Mouse (Mus musculus): Measurements from ENCODE around the gene Esr1. TPM values are rescaled to one million over a fixed set of nuclear protein-coding genes. Genes with fewer than 3 reads are reported as not detected.

The Esr1 gene
- total RNA-seq, 2 experiments from 2014 or later = 9.5 to 11.0 TPM

DNA sequence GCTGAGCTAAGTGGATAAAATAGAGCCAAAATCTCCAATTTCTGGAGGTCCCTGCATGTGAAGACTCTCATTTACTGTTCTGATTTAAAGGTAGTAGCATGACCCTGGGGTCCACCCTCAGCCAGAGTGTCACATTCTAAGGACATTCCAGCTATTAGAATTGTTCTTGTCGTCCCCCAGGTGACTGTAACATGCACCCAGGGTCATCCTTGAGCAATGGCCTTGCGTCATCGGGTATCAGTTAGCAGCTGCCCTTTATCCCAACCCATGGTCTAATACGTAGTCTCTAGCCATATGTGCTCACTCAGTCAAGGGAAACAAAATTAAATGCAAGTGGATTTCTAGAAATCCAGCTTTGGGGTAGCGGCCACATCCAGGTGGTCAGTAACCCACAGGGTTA is 213.0 kb downstream of the Esr1 start:
- no peak for DNase-seq (ENCODE audit: low spot score in 2 of 2)

DNA sequence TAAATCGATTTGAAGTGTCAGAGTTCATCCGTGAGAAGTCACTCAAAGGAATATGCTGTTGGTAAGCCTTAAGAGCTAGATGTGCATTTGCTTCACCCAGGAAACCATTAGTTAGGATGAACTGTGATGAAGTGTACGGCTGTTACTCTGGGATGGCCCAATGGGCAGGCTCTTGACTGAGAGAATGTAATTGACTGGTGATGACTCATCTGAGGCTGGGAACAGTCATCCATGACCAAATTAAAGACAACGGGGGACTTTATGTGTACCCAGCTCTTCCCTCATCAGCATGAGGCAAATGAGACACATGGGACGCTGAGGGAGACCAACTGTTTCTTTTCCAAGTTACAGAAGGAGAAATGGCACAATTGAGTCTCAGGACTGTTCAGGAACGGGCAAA is 219.2 kb downstream of the Esr1 start:
- no peak for DNase-seq (ENCODE audit: low spot score in 2 of 2)

DNA sequence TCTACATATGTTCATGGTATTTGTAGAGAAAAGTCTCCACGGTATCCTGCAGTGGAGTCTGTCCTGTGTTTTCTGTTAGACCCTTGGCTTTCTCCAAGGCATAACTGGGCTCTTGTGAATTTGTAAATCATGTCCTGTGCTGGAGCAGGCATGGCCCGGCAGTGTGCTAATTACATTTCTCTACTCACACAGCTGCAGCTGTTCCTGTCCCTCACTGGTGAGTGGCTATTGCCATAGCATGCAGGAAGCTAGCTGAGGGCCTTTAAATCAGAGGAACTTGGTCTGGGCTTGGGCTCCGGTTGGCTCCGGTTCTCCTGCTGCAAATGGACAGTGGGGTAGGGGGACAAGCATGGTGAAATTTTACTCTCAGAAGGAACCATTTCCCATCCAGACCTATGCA is 226.7 kb downstream of the Esr1 start:
- DNase-seq (ENCODE audit: low spot score in 2 of 2) = no peak

DNA sequence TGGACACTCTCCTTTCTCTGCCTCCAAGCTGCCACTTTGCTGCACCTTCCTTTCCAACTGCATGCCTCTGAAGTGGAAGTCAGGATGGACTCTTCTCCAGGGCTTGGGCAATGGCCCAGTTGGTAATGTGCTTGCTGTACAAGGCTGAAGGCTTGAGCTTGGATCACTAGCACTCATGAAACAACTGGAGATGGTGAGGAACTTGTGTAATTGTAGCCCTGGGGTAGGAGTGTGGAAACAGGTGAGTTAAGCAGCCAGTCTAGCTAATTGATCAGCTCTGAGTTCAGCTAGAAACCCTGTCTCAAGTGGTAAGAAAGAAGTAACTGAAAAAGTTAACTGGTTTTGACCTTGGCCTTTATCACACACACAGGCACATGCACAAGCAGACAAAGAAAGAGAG is 229.6 kb downstream of the Esr1 start:
- no peak for DNase-seq (ENCODE audit: low spot score in 2 of 2)

DNA sequence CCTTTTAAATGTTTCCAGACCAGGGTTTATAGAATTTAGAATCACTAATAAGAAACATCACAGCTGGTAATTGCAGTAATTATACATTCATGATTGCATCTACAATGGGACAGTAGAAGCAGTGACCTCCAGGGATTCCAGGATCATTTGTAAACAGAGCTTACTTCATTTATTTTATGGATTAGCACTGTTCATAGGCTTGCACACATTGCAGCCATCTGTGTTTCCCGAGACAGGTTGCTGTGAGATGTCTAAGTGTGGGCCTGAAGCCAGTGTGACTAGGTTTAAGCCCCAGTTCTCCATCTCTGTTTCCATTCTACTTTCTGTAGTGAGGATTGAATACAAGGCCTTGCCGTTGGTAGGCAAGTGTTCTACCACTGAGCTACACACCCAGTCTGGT is 236.1 kb downstream of the Esr1 start:
- DNase-seq (ENCODE audit: low spot score in 2 of 2) = no peak

DNA sequence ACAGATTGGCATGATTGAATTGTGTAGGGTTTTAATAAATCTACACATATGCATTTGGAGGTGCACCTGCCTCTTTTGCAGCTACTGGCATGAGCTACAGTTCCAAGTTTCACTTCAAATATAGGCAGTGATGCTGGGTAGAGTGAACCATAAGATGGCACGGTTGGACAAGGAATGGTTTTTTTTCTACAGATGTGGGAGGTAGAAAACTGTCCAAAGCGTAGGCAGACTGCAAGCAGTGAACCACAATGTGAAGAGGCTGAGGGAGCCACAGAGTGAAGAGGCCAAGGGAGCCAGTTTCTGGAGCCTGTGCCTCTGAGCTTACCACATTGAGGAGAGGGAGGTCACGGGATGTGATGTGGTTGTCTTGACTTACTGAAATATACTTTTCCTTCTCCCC is 238.5 kb downstream of the Esr1 start:
- no peak for DNase-seq (ENCODE audit: low spot score in 2 of 2)

DNA sequence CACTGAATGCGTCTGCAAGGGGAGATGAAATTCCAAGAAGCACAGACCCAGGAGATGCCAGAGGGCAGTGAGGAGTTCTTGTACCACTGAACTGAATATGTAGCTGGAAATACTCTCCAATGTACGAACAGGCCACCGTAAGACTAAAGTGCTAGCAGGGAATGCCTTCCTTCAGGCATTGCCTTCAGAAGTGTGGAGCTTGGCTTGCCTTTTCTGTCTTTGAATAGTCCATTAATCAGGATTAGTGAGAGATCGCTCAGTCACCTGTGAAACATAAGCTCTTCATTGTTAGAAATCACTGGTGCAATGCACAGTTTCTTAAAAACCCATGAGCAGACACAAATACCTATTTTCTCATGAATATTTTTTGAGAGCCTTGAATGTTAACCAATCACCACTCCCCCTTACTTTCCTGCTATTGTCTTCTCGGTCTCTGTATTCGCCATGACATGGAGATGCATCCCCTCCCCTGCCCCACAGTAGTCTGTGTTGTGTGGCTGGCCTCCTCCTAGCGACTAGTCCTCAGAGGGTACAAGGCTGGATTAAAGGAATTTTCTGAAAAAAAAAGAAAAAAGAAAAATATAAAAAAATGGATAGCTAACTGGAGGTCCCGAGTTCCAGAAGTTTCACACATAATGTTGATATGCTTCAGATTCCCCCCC is 263.8 kb downstream of the Esr1 start:
- DNase-seq (ENCODE audit: low spot score in 2 of 2) = no peak

DNA sequence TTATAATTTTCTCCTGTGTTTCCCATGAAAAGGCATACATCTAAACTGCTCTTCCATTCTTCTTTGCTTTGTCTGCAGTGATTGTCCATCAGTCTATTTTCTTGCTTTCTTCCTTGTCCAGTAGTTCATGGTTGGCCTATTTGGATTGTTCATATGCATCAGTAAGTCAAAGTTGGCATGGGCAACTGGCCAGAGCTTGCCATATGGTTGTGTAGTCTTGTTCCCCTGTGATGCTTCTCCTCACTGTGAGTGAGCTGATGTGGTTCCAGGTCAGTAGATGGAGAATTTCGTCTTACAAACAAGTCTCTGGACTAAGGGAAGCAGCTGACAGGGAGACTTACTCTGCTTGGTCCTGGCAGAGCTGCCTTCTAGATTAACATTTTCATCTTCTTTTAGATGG is 270.0 kb downstream of the Esr1 start:
- no peak for DNase-seq (ENCODE audit: low spot score in 2 of 2)

DNA sequence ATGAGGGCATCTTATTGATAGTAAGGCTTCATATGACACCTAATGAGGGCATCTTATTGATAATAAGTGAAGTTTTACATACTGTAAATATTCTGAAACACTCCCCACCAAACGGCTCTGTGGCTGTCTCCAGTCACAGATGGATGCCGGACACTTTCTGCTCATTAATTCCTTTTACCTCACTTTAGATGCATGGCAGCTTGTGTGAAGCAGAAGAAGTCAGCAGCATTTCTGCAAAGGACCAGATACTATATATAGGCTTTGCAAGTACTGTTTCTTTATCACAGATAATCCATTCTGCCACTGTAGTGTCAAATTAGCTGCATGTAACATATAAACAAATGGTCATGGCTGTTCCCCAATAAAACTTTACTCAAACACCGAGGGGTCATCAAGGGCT is 274.1 kb downstream of the Esr1 start:
- DNase-seq (ENCODE audit: low spot score in 2 of 2) = no peak

DNA sequence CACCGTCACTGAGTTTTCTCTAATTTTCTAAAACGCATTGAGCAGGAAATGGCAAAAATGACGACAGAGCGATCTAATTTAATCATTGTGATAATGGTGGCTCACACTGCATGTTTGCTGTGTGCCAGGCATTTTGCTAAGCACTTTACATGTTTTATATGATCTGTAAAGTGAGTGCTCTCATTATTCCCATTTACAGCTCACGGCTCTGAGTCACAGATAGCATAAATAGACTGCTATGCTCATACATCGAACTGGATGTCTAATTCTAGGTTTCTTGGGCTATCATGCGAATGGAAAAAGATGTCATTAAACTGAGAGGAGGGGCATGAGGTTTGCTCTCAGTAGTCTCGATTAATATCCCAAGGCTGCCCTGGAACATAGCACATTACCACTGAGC is 274.6 kb downstream of the Esr1 start:
- DNase-seq (ENCODE audit: low spot score in 2 of 2) = no peak

DNA sequence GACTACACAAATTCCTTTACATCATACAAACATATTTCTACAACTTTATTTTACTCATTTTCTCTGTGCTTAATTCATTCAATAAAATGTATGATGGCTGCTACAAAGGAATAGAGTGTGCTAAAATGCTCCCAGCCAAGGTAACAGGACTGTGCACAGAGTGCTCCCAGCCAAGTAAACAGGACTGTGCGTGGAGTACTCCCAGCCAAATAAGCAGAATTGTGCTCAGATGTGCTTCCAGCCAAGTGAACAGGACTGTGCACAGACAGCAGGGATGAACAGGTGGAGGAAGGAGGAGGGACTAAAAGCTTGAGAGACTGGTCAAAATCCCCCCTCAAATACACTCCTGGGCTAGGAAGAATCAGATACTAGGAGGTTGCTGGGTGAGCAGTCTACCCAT is 282.1 kb downstream of the Esr1 start:
- DNase-seq (ENCODE audit: low spot score in 2 of 2) = no peak

DNA sequence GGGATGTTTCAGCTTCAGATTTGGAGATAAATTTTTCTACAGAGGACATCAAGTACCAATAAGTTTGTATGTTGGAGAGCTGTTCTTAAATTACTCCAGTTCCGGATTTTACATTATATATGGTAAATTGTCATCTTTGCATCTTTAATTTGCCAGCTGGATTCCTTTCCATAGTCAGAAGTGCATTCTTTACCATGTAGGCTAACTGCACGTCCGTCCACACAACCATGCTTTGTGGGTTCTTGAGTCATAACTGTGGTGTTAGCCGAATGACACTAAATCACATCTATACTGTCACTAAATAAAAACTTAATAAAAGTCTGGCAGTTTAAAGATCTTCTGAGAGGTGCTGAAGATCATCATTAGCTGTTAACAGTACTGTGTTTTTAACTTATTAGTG is 286.4 kb downstream of the Esr1 start:
- no peak for DNase-seq (ENCODE audit: low spot score in 2 of 2)

DNA sequence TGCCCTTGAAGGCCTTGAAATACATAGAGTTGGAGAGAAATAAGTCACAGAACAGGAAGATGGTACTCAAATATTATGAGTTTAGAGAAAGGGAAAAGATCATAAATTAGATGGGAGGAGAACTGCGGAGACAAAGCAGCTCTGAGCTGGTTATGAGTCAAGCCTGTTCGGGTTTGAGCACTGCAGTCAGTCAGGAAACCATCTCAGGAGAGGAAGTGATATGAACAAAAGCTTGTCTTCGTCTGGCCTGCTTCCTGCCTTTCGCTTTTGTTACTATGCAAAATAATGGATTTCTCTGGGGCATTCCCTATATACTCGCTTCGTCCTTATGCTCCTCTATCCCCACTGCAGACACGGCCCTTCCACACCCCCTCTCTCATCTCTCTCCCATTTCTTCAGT is 288.9 kb downstream of the Esr1 start:
- no peak for DNase-seq (ENCODE audit: low spot score in 2 of 2)

DNA sequence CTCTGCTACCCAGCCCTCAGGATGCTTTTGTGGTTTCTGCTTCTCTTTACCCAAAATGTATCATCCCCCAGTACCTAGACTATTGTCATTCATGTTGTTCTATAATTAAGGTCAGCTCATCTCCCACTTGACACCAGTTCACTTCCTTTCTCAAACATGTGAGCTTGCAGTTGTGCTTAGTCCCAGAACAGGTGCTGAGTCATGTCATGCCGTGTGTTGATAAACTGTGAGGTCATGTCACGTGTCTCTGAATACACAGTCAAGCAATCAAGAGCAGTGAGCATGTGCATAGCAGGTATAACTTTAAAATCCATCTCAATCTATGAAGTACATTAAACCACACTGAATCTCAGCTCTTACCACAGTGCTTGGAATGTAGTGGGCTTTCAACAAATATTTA is 297.9 kb downstream of the Esr1 start:
- no peak for DNase-seq (ENCODE audit: low spot score in 2 of 2)

DNA sequence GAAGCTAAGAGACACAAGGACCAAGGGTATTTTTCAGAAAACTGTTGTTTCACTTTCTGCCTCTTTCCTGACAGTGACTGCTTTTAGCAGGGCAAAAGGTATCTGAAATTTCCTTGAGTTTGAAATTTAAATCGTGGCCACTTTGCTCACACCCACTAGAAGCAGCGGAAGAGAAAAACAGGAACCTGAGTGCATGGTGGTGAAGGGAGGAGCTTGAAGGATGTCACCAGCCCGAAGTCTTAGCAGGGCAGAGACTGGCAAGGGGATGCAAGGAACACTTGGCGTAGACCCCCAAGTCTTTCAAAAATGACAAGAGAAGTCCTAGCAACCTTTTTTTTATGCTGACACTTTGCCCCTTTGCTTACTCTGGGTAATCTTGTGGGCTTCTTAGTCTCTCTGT is 299.1 kb downstream of the Esr1 start:
- no peak for DNase-seq (ENCODE audit: low spot score in 2 of 2)

DNA sequence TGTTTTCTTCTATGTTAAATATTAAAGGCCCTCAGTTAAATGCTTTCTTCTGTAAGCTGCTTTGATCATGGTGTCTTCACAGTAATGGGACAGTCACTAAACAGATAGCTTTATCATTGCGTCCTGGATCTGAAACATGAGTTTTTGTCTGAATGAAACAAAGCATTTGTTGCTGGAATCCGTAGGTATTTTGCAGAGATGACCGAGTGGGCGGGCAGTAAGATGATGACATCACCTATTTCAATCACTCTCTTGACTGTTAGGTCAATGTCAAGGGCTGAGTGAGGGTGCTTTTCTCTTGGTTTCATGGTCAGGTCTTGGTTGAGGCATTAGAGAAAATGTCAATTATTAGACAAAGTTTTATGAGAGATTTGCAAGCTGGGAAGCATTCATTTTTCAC is 307.7 kb downstream of the Esr1 start:
- DNase-seq (ENCODE audit: low spot score in 2 of 2) = no peak

DNA sequence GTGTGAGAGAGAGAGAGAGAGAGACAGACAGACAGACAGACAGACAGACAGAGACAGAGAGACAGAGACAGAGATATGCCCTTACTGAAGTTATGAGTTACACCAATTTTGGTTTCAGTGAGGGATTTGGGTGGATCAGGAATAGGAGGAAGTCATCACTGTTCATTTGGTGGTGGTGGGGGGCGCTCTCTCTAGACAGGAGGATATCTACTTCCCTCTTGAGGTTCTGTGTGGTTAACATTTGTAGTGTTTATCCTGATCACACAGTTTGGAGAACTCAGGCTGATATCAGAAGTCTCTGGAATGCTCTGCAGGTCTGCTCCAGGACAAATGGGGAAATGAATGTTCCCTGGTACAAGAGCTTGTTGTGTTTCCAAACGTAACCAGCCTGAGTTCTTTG is 312.2 kb downstream of the Esr1 start:
- DNase-seq (ENCODE audit: low spot score in 2 of 2) = no peak

DNA sequence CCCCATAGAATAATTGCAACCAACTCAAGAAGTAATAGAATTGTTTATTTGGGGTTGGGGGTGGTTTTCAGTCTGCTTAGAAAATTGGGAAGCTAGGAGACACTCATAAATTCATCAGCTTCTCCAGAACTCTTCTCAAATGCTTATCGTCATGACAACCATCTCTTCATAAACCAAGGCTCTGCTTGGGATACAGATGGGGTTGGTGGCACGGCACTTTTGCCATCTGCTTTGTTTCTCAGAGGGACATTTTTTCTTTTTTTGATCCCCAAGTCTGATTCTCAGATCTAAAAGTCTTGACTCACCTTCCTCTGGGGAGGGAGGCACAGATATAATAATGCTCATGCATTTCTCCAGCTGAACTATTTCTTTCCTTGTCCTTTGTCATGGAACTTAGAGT is 313.0 kb downstream of the Esr1 start:
- no peak for DNase-seq (ENCODE audit: low spot score in 2 of 2)

DNA sequence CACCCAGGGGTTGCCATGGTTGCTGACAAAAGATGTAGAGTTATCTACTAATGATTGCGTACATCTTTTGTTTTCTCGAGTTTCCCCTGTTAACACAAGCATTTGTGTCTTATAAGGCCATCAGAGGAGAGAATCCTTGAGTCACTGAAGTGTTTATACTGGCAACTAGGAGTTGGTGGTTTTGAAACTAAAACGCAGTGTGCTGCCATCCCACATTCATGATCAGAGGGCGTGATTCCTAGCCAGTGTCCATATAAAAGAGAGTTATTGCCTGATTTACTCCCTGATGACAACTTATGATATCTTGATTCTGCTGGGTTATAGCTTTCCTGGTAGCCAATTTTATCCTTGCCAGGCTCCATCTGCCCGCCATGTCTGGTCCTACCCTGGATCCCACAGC is 331.8 kb downstream of the Esr1 start:
- no peak for DNase-seq (ENCODE audit: low spot score in 2 of 2)

DNA sequence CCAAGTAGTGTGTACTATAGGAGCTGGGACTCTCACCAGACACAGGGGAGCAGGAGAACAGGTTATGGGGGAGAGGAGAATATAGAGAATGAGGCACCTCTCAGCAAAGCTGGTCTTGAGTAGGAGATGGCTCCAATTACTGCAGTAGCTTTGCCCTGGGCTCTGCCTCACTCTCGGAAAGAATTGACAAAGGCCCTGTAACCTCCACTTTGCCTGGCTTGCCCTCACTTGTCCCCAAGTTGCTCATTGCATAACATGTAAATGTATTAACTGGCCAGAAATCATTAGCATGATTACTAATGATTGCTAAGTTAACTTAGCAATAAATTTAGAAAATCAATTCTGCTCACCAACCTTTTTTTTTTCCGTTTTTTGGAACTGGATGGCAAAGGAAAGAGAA is 333.3 kb downstream of the Esr1 start:
- no peak for DNase-seq (ENCODE audit: low spot score in 2 of 2)

DNA sequence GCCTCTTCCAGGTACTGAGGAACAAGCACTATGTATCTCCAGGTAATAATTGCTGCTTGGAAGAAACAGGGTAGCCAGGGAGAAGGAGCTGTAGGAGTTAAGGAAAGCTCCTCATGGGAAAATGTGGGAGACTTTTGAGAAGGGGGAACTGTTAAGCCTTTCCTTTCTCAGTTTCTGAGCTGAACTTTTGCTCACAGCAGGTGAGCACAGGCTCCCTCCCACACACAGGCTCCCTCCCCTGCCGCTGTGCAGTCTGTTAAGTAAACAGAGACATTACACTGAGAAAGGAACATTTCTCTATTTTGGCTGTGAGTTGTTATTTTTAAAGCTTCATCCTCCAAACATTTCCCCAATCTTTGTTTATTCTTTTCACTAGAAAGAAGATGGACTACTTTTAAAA is 354.4 kb downstream of the Esr1 start:
- DNase-seq (ENCODE audit: low spot score in 2 of 2) = no peak

DNA sequence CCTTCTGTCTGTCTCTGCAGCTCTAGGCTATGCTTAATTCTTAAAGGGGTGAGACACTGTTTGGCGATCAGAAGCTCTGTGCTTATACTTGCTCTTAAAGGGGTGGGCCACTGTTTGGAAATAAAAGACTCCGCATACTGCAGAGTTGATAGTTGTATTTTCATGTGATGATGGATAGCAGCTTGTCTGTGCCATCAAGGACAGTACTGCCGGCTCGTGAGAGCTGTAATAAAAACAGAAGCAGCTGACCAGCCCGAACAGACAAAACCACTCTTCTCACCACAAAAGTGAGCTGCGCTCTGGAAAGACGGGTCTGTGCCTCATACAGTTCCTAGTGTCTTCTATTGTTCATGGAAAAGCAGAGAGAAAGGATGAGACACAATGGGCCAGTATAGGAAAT is 359.8 kb downstream of the Esr1 start:
- no peak for DNase-seq (ENCODE audit: low spot score in 2 of 2)

DNA sequence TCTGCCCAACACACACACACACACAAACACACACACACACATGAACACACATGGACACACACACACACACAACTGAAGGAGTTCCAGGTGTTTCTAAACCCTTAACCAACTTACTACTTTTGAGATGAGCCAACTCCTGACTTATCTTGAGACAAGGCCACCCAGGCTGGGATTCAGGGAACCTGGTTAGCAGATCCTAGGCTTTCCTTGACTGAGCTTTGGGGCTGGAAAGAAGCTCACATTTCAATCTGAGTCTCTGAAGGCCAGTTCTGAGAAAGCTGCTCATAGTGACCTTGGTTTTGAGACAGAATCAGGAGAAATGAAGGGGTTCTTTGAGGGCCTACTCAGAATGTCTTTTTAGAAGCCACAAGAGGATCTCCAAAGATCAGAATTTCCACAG is 360.2 kb downstream of the Esr1 start:
- no peak for DNase-seq (ENCODE audit: low spot score in 2 of 2)

DNA sequence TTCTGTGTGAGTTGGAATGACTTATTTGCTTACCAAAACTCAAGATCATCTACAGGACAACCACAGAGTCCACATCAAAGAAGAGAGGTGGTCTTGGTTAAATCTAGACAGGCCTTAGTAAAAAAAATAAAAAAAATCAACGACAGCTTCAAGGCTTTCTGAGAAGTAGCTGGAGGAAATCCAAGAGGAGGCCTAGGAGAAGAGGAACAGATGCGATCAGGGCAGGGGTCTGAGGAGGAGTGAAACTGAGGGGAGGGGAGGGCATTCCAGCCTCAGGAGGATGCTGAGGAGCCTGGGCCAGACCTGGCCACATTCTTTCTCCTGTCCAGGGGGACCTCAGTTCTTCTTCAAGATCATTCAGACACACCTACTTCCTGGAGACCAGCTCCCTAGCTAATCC is 360.6 kb downstream of the Esr1 start:
- DNase-seq (ENCODE audit: low spot score in 2 of 2) = no peak

Measured in adrenal gland, postnatal 4 days (tissue).